Comparison of ENCODE assay signal across 8 mouse cellular contexts in genomic region chr4:152186205-152187082, GRCm38 (mm10). TPM values are rescaled to one million over a fixed set of nuclear protein-coding genes. Genes with fewer than 3 reads are reported as not detected.
DNase-seq lines count a peak whose midpoint lies in the region; ATAC-seq lines count a peak whose summit lies in the region.

No protein-coding gene starts in this region.

- peaks cover 33% of the 10 kb centered on the region for H3K4me1 ChIP-seq in brown adipose tissue, adult 24 weeks (ENCODE audit: control insufficient read depth, insufficient read depth, insufficient read length, low read length)
- H3K4me1 ChIP-seq in hindbrain, embryonic 12.5 days, result peaks cover 34% of the 10 kb centered on the region

- peak overlapping the region; percentile 93 for H3K27ac ChIP-seq in brown adipose tissue, adult 24 weeks (replicated peaks; ENCODE audit: low read depth, low read length)
- H3K27ac ChIP-seq in hindbrain, embryonic 12.5 days, result peak overlapping the region; percentile 76

- H3K9ac ChIP-seq in hindbrain, embryonic 12.5 days, result peak overlapping the region; percentile 48; the same call in 1 of the 2 replicates

- DNase-seq in embryo, embryonic 11 days, result peak; percentile 36
- no peak for DNase-seq in embryo, embryonic 9.5 days (ENCODE audit: extremely low spot score)
- DNase-seq in mesoderm, embryonic 11.5 days (ENCODE audit: low read depth, low spot score), result peak; percentile 36
- no peak for DNase-seq in thymus, postnatal 4 days
- DNase-seq in right cerebral cortex, postnatal 25 days, result no peak
- no peak for DNase-seq in cerebellum, postnatal 36 days

- peak overlapping the region; percentile 45 for H3K4me2 ChIP-seq in hindbrain, embryonic 12.5 days (replicated peaks)

- no peaks in the 10 kb centered on the region for H3K9me3 ChIP-seq in hindbrain, embryonic 12.5 days (replicated peaks)

- ATAC-seq in hindbrain, embryonic 12.5 days (ENCODE audit: low FRiP score), result 0 out of 2 replicates have a peak, but pooled peaks have one; percentile 29

- 42% methylated on average over 14 of the region's 14 CpGs for WGBS in hindbrain, embryonic 12.5 days

- peak overlapping the region; percentile 46 for H3K4me3 ChIP-seq in brown adipose tissue, adult 24 weeks (ENCODE audit: insufficient read depth, low read depth, low read length)
- peak overlapping the region; percentile 10; the same call in 1 of the 2 replicates for H3K4me3 ChIP-seq in hindbrain, embryonic 12.5 days

- no peaks in the 10 kb centered on the region for H3K27me3 ChIP-seq in hindbrain, embryonic 12.5 days

- H3K36me3 ChIP-seq in hindbrain, embryonic 12.5 days, result no peaks in the 10 kb centered on the region

RNA-seq across cellular contexts. Expression of gene Acot7, which starts 8.5 kb away (rescaled TPM):
- polyA plus RNA-seq in brown adipose tissue, adult 24 weeks (2012; ENCODE audit: insufficient read depth, insufficient read length, missing spikeins), result 15.6 and 19.4 TPM in 2 replicates
- 128 and 132 TPM in 2 replicates for polyA plus RNA-seq in hindbrain, embryonic 12.5 days (2016; fragmentation: Nextera tagmentation; extraction: Ambion mirVana)

RNA-seq across cellular contexts. Expression of gene Hes2, which starts 27.8 kb away (rescaled TPM):
- polyA plus RNA-seq in brown adipose tissue, adult 24 weeks (2012; ENCODE audit: insufficient read depth, insufficient read length, missing spikeins), result not detected in 2 replicates
- polyA plus RNA-seq in hindbrain, embryonic 12.5 days (2016; fragmentation: Nextera tagmentation; extraction: Ambion mirVana), result 2.4 and 2.9 TPM in 2 replicates

RNA-seq across cellular contexts. Expression of gene Espn, which starts 34.3 kb away (rescaled TPM):
- polyA plus RNA-seq in brown adipose tissue, adult 24 weeks (2012; ENCODE audit: insufficient read depth, insufficient read length, missing spikeins), result 1.0 TPM in 1 of 2 replicates, not detected in the other
- polyA plus RNA-seq in hindbrain, embryonic 12.5 days (2016; fragmentation: Nextera tagmentation; extraction: Ambion mirVana), result 0.82 and 2.3 TPM in 2 replicates

Comparison
In these comparisons a context has a peak if more than half of its experiments do, and no peak if none do; other contexts are left out.
1. DNase-seq: peak in embryo, embryonic 11 days (single experiment) and mesoderm, embryonic 11.5 days (single experiment); none in embryo, embryonic 9.5 days (single experiment), thymus, postnatal 4 days (single experiment), right cerebral cortex, postnatal 25 days (single experiment) and cerebellum, postnatal 36 days (0 of 2).